Mouse (Mus musculus) right cerebral cortex, adult 2 months (tissue): ENCODE measurements around the gene Etl4.
A peak's percentile ranks its signal among the peaks of the same experiment; 100 is the strongest.

ENCODE experiments used
- DNase-seq, 2 experiments: peaks; one replicate each; pipeline ENCODE4 v3.0.0; 2021 to 2022; ENCODE audit warnings: low spot score in 2 of 2

The Etl4 gene

DNA sequence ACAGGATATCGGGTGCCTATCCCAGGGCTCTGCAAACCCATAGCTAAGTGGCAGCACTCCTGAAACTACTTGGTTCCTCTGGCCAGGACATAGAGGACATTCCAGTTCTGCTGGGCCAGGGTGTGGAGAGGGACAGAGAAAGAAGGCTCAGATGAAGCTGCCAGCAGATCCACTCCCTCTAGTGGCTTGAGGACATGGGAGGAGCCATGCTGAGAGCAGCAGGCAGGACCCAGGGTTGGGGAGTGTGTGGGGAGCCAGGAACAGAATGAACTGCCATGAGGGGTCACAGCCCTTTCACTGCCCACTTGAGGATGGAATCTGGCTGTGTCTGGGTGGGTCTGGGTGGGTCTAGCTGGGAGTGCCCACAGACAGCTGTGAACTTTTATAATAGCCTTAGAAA is 784.2 kb downstream of the Etl4 start:
- no peak for DNase-seq

DNA sequence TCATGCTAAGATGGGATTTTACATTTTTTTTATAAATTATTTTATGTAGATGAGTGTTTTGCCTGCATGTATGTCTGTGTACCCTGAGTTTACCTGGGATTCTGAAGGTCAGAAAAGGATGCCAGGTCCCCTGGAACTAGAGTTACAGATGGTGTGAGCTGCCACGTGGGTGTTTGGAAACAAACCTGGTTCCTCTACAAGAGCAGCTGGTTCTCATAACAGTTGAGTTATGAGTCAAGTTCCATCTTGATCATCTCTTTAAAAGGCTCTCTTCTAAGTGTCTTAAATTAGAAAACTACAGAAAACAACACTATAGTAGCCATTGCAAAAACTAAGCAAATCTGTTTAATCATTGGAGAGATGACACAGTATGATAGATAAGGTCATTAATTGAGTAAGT is 788.1 kb downstream of the Etl4 start:
- peak in 1 of 2 experiments; percentile 21 for DNase-seq

DNA sequence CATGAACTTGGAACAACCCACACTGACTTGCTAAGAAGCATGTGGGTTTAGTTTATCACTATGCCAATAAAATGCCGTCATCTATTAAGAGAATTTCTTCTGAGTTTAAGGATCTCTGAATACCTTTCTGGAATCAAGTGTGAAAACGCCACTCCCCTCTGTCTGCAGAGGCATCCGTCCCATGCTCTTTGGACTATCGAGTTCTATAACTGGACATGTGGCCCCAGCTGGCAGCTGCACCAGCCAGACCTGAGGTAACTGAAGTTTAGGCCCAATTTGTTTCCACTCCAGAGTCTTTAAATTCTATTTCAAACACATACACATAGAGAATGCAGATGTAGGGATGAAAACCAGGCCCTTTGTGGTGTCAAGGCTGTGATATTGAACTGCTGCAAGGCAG is 795.5 kb downstream of the Etl4 start:
- DNase-seq = no peak

DNA sequence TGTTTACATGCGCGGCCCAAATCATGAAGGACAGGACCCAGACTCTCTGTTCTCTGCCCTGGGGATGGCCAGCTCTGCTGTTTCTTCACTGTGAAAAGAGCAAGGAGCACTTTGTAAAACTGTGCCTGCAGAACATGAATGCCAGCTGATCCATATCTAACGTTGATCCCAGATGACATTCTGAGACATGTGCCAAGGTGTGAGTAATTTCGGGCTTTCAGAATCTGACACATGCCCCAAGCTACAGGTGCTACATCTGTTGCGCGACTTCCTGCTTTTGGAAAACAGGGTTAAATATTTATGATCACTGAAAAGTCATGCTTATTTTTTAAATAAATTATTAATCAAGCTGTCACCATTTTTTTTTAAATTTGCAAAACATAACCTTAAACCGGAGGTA is 801.0 kb downstream of the Etl4 start:
- no peak for DNase-seq

DNA sequence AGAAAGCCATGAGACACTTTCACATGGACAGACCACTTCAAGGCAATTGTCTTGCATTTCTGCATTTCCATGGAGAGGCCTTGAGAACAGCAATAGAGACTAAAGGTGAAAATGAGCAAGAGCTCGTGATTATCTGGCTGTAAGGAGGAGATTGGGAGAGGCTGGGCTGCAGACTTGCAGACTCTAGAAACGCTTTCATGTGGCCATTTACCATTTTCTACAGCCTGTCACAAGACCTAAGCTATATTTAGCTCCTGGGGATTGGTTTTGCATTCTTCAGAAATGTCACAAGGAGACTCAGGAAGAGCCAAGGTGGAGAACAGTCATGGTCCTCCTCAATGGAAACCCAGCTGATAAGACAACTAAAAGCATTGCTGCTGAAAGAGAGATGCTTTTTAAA is 801.4 kb downstream of the Etl4 start:
- DNase-seq = no peak

DNA sequence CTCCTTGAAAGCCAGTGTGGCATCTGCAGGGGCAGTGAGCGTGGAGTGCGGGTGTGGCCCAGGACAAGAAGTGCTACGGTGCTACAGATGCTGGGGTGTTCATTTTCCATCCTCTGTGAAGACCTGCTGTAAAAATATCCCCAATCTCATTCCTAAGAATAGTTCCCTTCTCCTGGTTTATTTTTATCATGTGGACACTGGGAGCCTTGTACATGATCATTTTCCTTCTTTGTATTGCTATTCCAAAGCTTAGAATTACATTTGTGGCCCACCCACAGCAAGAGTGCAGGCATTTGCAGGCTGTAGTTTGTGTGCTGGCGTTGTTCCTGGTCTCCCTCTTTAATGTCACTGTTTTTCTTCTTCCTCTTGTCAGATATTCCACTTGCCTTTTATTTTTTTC is 809.5 kb downstream of the Etl4 start:
- DNase-seq = peak; percentile 26 to 34

DNA sequence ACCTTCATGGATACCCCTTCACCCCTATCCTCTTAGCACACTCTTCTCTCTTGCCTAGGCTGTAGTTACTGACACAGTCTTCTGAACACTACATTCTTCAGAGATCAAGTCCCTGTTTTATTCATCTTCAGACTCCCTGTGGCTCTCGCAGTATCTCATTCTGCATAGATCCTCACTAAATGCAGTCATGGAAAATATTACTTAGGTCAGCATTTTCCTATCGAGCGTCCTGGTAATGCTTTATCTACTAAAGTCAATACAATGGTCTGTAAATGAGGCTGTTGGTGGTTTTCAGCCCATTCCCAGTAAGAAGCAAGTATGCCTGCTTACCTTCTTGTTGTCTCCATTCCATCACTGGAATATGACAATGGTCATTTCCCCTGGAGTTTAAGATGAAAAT is 811.5 kb downstream of the Etl4 start:
- no peak for DNase-seq

DNA sequence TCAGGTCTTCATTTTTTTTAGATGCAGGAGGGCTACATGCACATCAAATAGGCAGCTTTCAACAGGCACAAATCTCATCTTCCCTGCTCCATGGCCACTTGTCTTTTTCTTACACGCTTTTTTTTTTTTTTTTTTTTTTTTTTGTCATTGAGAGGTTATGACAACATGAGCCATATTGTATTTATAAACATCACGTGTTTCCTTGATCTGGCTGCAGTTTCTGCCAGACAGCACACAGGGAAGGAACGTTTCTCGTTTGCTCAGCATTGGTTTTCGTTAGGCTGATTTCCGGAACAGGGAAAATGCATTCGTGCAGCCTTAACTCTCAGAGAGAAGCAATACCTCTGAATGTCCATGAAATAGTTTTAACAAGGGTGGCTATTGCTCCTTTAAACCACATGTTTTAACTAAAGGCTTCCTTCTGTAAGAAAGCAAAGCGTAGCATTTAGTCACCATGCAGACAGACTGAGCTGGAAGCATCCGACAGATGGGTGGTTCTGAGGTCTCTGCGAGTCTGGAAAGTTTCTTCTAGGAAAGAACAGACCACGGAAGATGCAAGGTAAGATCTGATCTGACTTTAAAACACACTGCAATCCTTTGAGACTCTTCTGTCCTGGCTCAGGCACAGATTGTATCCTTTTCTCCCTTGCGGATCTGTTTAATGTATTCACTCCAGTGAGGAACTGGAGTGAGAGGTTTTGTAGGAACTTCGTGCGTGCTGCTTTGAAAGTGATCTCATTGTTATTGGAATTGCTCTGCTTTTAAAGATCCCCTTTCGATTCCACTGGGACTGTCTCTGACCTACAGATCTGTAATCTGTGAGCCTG is 812.8 kb downstream of the Etl4 start:
- DNase-seq = peak in 1 of 2 experiments; percentile 37

DNA sequence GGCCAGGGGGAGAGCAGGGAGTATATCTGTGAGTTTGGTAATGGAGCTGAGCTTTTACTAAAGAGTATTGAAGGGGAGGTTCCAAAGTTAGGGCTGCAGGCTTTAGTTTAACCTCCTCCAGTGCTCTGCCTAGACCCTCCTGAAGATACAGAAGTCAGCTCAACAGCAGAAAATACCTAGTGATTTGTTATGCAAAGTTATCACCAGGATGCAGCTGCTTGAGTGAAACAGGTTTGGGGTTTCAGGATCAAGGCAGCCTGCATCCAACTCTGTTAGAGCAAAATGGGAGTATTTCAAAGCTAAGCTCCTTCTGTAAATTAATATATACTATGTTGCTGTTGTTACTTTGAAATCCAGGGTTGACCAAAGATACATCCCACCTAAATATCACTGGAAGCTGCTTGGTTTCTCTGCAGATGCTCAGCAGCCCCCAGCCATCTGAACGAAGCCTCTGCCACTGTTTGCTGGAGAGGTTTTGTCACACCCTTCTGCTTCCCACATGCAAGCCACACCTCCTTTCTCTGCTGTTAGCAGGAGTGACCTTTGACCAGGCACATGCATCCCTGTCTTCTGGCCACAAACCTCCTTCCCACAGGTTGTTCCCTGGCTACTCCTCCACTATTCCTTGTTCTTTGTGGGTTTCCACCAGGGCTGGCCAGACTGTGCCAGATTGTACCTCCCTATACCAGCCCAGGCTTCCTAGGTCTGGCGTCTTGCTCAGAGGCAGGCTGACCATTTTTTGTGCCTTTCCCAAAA is 814.6 kb downstream of the Etl4 start:
- no peak for DNase-seq

DNA sequence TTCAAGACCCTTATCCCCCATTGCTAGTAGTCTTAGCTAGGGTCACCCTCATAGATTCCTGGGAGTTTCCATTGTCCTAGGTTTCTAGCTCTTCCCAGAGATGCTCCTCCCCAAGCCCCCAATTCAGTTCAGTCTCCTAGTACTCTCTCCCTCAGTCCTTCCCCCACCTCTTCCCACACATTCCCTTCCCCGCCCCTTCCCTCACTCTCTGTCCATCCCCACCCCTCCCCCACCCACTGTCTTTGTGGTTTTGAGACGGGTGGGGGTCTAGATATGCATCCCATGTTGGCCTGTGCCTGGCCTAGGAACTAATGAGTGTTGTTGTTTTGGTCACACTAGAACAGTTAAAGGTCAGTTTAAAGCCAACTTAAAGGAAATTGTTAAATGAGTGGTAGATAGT is 817.4 kb downstream of the Etl4 start:
- DNase-seq = no peak

DNA sequence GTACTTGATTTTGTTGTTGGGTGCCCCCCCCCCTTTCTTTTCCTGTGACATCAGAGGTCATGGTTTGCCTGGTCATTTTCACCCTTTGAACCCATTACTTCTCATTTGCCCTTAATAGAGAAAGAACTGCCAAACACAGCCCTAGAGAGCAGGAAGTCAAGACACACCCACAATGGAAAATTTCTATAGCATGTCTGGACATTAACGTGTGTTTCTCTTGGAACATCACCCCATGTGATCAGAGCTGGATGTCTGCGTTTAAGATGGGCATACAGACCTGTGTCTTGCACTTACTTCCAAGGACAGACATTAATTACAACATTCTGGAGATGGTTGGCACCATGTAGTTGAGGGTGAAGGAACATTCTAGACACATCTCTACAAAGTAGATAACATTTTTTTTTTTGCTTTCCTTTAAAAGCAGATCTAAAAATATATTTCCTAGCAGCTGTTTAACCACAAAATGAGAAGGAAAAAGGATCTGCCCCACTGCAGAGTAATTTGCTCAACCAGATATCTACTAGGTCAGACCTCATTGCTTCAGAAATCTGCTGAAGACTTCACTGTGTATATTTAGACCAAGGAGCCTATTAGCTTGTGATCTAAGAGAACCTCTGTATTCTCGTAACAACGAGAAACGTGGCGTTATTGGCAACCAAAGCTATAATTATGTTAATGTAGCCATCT is 818.3 kb downstream of the Etl4 start:
- DNase-seq = no peak

DNA sequence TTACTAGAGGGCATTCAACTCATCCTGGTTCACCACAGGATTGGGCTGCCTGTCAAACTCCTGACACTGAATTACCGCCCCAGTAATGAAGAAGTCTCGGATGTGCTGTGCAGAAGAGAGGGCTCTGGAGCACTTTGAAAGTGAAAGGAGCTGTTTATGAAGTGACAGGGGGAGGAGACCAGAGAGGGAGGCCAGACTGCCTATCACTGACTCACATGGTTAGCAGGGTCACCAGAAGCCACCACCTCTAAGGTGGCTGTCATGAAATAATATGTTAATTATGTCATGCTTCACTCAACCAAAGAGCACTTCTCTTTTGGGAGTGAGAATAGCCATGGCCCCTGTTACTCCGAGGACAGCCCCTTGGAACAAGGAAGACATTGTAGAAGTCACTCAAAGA is 825.9 kb downstream of the Etl4 start:
- no peak for DNase-seq

DNA sequence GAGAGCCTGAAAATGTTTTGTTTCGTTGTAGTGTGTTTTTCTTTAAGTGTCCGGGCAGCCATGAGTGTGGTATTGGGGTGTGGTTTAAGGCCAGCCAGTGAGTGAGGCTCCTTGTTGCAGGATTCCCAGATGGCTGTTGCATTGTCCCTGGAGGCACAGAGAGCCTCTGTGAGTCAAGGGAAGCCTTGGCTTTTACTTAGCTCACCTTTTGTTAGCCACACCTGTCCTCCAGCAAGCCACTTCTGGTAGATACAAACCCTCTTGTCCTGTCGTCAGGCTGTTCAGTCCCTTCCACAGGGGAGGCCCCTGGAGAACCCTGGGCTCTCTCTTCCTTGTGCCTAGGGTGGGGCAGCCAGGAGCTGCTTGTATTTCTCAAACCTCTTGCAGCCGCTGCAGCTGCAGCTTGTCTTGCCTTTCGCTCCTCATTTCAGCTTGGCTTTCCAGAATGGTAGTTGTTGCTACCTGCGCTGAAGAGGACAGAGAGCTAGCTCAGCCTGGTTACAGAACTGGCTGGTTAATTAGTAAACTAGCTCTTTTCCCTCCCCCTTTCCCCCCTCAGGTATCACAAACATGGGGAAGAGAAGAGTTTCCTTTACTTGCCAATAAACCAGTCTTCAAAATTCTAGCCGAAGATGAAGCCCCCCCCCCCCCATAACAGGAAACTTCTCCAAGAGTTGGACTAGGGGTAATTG is 826.9 kb downstream of the Etl4 start:
- DNase-seq = no peak

DNA sequence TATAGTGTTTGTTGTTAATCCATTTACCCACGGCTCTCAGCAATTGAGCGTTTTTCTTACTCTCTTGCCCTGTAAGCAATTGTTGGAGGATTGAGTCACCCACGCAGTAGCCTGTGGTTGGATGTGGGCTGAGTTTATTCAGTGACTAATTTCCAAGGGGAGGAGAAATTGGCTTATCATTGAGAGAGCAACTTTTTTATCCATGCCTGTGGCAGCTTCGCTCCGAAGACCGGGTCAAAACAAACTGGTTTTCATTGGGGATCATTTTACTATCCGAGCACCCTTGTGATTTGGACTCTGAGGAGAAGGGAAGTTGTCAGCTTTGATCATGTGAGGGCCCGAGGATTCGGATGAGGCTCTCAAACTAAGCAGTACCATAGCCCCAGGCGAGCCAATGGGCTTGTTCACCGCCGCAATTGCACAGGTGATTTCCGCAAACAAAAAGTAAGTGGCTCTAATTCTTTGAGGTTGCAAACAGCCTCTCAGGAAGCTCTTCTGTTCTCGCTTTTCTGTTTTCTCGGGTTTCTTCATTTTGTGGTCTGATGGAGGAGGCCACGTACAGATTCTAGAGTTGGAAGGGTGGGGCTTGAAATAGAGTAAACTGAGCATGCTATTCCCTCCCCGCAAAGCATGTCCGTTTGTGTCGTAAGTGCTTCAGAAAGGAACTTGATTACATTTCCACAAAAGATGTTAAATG is 827.7 kb downstream of the Etl4 start:
- no peak for DNase-seq

DNA sequence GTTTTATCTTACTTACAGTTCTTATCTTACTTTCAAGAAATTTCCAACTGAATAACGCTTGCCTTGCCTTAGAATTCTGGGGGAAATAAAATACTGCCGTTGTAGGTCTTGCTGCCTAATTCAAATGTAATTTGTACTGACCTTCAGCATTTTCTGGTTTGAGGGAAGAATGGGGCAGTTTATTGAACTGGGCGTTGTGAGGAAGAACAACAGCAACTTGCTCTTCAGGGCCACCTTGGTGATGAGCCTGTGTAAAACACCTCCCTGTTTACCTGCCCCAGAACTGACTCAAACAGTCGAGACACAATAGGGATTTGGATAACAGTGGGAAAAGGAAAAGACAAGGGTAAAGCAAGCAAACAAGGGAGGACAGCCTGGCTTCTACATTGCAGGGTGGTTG is 828.3 kb downstream of the Etl4 start:
- no peak for DNase-seq

DNA sequence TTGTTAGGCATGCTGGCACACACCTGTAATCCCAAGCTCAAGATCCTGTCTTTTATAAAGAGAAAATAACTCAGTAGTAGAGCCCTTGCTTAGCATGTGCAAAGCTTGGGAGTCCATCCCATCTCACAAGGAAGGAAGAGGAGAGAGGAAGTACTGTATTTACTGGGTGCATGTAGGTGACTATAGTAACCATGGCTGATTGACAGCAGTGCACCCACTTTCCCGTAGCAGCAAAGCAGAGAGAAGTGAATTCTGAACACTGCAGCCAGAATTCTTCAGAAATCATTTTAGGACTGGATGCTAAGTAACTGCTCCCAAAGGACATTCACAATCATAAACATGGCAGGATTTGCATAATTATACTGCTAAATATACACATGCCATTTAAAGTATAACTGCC is 838.1 kb downstream of the Etl4 start:
- no peak for DNase-seq

DNA sequence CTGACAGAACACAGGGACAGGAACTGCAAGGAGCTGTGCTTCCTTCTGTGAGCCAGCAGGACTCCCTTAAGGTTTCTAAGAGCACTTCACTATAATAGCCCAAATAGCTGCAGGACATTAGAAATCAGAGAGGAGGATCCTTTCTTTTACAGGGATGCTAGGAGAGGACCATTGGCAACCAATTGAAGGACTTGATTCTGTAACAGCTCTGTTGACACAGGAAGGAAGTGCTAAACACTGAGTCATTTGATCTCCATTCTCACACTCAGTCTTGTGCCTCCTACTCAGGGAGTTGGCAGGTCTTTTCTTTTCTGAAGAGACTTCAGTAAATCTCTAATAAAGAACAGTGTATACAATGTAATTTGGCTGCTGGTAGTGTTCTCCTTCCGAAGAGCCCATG is 838.9 kb downstream of the Etl4 start:
- peak; percentile 20 to 21 for DNase-seq

DNA sequence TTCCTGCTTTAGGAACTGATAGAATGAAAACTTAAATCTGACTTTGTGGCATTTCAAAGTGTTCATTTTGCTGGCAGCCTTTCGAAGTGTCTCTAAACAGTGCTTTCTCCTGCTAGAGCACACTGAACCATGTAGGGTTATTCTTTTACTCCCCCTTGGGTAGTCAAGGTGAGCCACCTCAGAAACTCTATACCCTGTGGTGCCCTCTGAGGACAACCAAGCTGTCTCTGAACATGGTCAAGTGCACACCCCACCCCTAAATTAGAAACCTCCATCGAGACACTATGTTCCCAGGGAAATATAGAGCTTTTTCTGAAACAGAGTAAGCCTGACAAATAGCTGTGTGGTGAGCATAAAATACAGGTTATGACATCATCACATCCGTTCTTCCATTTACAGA is 840.1 kb downstream of the Etl4 start:
- DNase-seq = no peak

DNA sequence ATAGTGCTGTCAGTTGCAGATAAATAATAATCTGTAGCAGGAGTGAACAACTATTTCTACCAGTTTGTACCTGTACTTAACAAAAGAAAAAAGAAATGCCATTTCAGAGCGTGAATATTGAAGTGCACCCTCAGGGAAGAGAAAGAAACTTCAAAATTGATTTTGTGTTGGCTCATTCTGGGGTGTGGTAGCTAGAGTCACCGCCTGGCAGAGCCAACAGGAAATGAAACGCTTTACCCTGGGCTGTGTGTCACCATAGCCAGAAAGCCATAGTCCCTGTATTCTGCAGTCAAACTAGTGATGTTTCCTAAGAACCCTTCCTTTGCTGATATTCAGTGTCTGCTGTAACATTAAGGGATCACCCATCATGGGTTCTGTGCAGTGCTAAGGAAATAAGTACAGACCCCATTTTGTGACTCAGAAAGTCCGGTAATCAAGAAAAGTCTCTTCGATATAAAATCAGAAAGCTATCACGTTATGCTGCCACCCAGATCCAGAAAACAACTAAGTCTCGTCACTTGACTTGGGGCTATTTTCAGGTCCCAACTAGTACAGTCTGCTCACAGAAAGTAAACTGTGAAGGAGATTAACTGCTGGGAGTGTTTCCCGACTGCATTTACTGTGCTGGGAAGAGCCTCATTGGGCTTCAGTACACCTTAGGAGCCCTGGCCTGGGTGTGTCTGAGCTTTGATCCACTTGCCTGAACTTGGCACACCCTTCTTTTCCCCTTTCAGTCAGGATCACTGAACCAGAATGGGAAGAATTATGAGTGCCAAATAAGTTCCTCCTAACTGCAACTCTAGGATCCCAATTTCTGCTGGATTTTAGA is 843.9 kb downstream of the Etl4 start:
- no peak for DNase-seq

DNA sequence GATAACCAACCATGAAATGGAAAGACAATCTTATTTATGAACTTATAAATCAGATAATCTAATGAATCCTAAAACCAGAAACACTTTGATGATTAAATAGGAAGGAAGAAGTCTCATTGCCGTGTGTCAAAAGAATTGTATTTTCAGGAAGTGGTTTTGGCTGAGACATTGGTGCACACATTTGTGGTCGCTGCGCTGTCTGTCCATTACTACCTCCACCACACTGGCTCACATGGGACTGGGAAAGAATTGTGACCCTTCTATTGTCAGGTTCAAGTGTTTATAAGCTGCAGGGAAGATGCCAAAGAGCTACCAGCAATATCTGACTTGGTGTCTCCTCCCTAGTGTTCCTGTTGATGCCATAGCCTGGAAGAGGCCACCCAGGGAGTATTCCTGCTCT is 847.4 kb downstream of the Etl4 start:
- no peak for DNase-seq
